Mouse (Mus musculus): ENCODE results near the gene Gm20716. TPM values are rescaled to one million over a fixed set of nuclear protein-coding genes. Genes with fewer than 3 reads are reported as not detected.

Gm20716 gene
- polyA plus RNA-seq, 1 experiment from 2014 or later = 17.1 TPM

DNA sequence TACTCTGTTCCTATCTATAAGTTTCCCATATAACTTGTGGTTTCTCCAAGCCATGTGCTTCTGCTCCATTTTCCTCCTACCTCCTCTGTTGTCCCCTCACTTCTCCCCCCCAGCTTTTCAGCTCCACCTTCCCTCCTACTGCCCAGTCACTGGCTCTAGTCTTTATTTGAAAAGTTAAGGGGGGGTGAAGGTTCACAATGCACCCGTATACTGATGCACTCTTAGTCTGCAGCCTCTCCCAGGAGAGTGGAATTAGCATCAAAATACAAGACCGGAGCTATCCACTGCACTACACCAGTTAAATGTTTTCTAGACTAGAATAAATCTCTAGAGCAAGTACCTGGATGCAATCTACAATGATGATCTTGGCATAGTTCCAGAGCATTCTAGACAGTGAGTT, 34.4 kb downstream of the Gm20716 start:
- Histone ChIP-seq H3K4me1 (replicated peaks; ENCODE audit: control insufficient read depth, insufficient read depth, low read length) (peaks cover 44% of the 10 kb centered on the region), H3K27ac (ENCODE audit: low read depth, low read length) (no peak overlapping the region), H3K4me2 (no peak overlapping the region), H3K4me3 (ENCODE audit: low read depth, low read length) (no peak overlapping the region), H3K9me3 (ENCODE audit: control insufficient read depth, low read length) (no peaks in the 10 kb centered on the region), H3K36me3 (ENCODE audit: control insufficient read depth, insufficient read depth, low read length) (peaks cover 15% of the 10 kb centered on the region; the same call in 1 of the 2 replicates), H3K27me3 (replicated peaks; ENCODE audit: control insufficient read depth, insufficient read depth, low read length) (no peaks in the 10 kb centered on the region), H3K9ac (ENCODE audit: low read depth, low read length) (no peak overlapping the region)
- ATAC-seq (replicated peaks; ENCODE audit: low FRiP score) = no peak
- no peak for DNase-seq (ENCODE audit: low spot score)
- 79% methylated on average over 2 of the region's 2 CpGs for WGBS

DNA sequence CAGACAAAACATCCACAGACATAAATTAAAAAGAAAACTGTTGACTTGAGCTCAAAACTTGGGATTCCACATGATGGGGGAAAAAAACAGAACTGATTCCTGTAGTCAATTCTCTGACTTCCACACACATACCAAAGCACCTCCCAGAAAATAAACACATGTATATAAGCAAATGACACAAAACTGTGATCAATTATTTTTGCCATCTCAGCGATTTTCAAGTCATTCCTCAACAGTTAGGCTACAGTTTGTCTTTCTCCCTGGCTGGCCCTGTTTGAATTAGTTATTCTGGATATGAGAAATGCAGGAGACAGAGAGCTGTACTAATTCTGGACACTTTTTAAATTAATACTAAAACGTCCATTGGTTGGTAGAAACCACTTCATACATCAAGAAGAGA, 36.5 kb downstream of the Gm20716 start:
- Histone ChIP-seq H3K4me1 (replicated peaks; ENCODE audit: control insufficient read depth, insufficient read depth, low read length) (peaks cover 28% of the 10 kb centered on the region), H3K36me3 (ENCODE audit: control insufficient read depth, insufficient read depth, low read length) (peaks cover 10% of the 10 kb centered on the region; the same call in 1 of the 2 replicates), H3K9me3 (ENCODE audit: control insufficient read depth, low read length) (no peaks in the 10 kb centered on the region), H3K4me3 (ENCODE audit: low read depth, low read length) (no peak overlapping the region), H3K4me2 (no peak overlapping the region), H3K27ac (ENCODE audit: low read depth, low read length) (no peak overlapping the region), H3K27me3 (replicated peaks; ENCODE audit: control insufficient read depth, insufficient read depth, low read length) (no peaks in the 10 kb centered on the region), H3K9ac (ENCODE audit: low read depth, low read length) (no peak overlapping the region)
- no peak for ATAC-seq (replicated peaks; ENCODE audit: low FRiP score)
- WGBS = 68% methylated on average over 2 of the region's 2 CpGs
- no peak for DNase-seq (ENCODE audit: low spot score)

DNA sequence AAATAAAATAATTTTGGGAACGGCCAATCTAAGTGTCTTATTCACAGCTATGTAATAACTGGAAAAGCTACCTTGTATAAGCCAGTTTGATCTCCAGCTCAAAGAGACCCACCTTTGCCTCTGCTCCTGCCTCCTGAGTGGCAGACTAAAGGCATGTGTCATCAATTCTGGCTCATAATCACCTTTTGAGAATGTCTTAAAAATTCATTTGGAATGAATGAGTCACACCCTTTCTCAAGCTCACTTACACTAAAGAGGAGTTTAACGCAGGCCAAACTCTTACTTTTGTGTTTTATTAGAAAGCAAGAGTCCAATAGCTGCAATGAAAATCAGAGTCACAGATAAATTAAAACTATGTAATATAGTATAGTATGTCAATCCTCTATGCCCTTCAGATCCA, 38.3 kb downstream of the Gm20716 start:
- H3K27ac ChIP-seq (ENCODE audit: low read depth, low read length) = no peak overlapping the region
- peaks cover 24% of the 10 kb centered on the region for H3K4me1 ChIP-seq (replicated peaks; ENCODE audit: control insufficient read depth, insufficient read depth, low read length)
- H3K36me3 ChIP-seq (ENCODE audit: control insufficient read depth, insufficient read depth, low read length) = peaks cover 12% of the 10 kb centered on the region
- no peak overlapping the region for H3K9ac ChIP-seq (ENCODE audit: low read depth, low read length)
- no peak overlapping the region for H3K4me3 ChIP-seq (ENCODE audit: low read depth, low read length)
- no peak overlapping the region for H3K4me2 ChIP-seq
- 85% methylated on average over 2 of the region's 2 CpGs for WGBS
- no peak for DNase-seq (ENCODE audit: low spot score)
- H3K9me3 ChIP-seq (ENCODE audit: control insufficient read depth, low read length) = no peaks in the 10 kb centered on the region
- ATAC-seq (replicated peaks; ENCODE audit: low FRiP score) = no peak
- no peaks in the 10 kb centered on the region for H3K27me3 ChIP-seq (replicated peaks; ENCODE audit: control insufficient read depth, insufficient read depth, low read length)

DNA sequence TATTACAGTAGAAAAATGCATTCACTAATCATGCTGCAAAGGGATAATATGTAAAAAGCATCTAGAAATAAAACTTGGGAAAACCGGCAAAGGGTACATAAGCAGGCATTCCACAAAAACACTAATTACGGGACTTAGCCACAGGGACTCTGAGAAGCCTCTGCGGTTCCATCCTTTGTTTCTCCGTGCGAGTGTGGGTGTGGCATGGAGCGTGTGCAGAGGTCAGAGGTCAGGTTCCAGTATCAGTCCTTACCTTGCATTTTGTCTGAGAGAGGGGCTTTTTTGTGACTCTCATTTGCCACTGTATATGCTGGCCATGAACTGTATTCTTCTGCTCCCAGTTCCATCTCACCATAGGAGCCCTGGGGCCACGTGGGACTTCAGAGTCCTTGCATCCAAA, 54.2 kb downstream of the Gm20716 start:
- no peak for DNase-seq (ENCODE audit: low spot score)
- ATAC-seq (replicated peaks; ENCODE audit: low FRiP score) = no peak
- H3K9me3 ChIP-seq (ENCODE audit: control insufficient read depth, low read length) = no peaks in the 10 kb centered on the region
- no peak overlapping the region for H3K27ac ChIP-seq (ENCODE audit: low read depth, low read length)
- 70% methylated on average over 7 of the region's 7 CpGs for WGBS
- no peak overlapping the region for H3K4me3 ChIP-seq (ENCODE audit: low read depth, low read length)
- H3K4me2 ChIP-seq = no peak overlapping the region
- no peak overlapping the region for H3K9ac ChIP-seq (ENCODE audit: low read depth, low read length)
- no peaks in the 10 kb centered on the region for H3K27me3 ChIP-seq (replicated peaks; ENCODE audit: control insufficient read depth, insufficient read depth, low read length)
- H3K4me1 ChIP-seq (replicated peaks; ENCODE audit: control insufficient read depth, insufficient read depth, low read length) = 0 out of 2 replicates have a peak, but pooled peaks cover 4% of the 10 kb centered on the region
- H3K36me3 ChIP-seq (ENCODE audit: control insufficient read depth, insufficient read depth, low read length) = peaks cover 8% of the 10 kb centered on the region

DNA sequence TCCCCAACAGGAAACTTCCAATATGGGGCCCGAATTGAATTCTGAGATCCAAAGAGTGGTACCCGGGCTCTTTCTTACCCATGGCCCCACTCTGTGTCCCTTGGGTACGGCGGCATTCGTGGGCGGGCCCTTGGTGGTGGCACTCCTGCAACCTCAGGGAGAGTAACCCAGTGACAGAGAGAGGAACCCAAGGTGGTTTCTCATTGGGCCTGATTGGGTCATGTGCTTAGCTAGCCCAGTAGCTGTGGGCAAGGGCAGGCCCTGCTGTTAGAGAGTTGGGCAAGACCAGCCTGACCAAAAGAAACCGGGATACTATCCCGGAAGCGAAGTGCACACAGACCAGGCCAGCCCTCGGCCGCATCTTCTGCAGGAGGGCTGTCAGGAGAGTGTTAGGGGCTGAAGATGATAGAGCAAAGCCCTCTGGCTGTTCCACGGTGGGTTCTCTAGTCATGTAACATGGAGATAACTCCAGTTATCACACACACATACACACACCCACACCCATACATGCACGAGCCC, 59.9 kb downstream of the Gm20716 start:
- H3K9me3 ChIP-seq (ENCODE audit: control insufficient read depth, low read length) = no peaks in the 10 kb centered on the region

DNA sequence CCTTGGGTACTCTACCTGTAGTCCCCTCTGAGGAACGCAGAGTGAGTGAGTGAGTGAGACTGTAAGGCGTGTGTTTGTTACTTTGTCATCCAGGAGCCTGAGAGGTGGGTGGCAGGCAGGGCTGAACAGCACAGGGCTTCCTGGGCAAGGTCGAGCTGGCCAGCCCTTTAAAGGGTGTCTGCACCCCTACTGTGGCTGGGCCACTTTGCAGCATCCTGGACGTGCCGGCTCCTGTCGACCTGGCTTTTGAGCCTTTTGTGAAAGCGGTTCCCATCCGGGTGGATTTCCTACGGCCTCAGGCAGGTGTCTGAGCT, 60.4 kb downstream of the Gm20716 start:
- Histone ChIP-seq H3K27me3 (replicated peaks; ENCODE audit: control insufficient read depth, insufficient read depth, low read length) (no peaks in the 10 kb centered on the region), H3K9ac (ENCODE audit: low read depth, low read length) (peak overlapping the region; percentile 61), H3K9me3 (ENCODE audit: control insufficient read depth, low read length) (no peaks in the 10 kb centered on the region), H3K4me2 (peak overlapping the region; percentile 69), H3K4me1 (replicated peaks; ENCODE audit: control insufficient read depth, insufficient read depth, low read length) (peaks cover 39% of the 10 kb centered on the region), H3K27ac (ENCODE audit: low read depth, low read length) (peak overlapping the region; percentile 82), H3K36me3 (ENCODE audit: control insufficient read depth, insufficient read depth, low read length) (no peaks in the 10 kb centered on the region), H3K4me3 (ENCODE audit: low read depth, low read length) (peak overlapping the region; percentile 39)
- DNase-seq (ENCODE audit: low spot score) = no peak
- ATAC-seq (replicated peaks; ENCODE audit: low FRiP score) = peak; percentile 10; the same call in 1 of the 2 replicates
- WGBS = 12% methylated on average over 9 of the region's 9 CpGs

More for the DNA sequence above, 59.9 kb downstream of the Gm20716 start:
- no peak for DNase-seq (ENCODE audit: low spot score)
- 3% methylated on average over 13 of the region's 13 CpGs for WGBS
- Histone ChIP-seq H3K4me3 (ENCODE audit: low read depth, low read length) (peak overlapping the region; percentile 39), H3K27me3 (replicated peaks; ENCODE audit: control insufficient read depth, insufficient read depth, low read length) (no peaks in the 10 kb centered on the region), H3K36me3 (ENCODE audit: control insufficient read depth, insufficient read depth, low read length) (no peaks in the 10 kb centered on the region), H3K27ac (ENCODE audit: low read depth, low read length) (peak overlapping the region; percentile 82), H3K9ac (ENCODE audit: low read depth, low read length) (peak overlapping the region; percentile 61), H3K4me2 (peak overlapping the region; percentile 69), H3K4me1 (replicated peaks; ENCODE audit: control insufficient read depth, insufficient read depth, low read length) (peaks cover 39% of the 10 kb centered on the region)
- peak; percentile 94 for ATAC-seq (replicated peaks; ENCODE audit: low FRiP score)

DNA sequence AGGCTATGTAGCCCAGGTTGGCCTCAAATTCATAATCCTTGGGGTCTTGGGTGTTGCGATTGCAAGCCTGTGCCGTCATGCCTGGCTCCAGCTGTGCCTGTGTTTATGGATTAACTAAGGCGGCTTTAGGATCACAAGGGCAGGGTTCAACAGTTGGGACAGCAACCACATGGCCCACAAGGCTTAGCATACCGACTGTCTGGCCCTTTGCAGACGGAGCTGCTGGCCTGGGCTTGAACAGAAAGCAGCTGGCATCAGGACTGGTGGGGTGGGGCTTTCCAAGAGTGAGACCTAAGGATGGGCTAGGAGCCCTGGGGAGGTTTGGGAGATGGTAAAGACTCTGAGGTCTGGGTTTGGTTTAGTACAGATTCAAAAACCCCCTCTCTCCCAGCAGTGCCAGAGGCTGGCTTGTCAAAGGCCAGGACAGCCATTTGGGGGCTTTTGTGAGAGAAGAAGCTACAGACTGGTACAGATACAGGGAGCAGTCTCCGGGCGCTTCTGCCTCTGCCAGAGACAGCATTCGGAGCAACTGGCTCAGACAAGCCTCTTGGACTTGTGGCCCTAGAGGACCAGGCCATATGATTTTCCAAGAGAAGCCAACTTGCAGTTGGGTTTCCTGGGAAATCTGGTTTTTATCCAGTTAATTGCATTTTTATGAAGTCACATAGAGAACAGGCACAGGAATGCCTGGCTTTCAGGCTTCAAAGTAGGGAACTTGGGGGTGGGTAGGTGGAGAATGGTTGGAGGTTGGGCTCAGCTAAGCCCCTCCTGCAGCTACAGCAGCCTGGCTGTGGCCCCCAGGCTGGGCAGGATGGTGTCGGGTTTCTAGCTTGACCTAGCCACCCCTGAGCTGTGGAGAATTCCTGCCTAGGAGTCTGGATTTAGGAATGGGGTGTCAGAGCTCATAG, 61.0 kb downstream of the Gm20716 start:
- H3K4me2 ChIP-seq = peak overlapping the region; percentile 69
- peak; percentile 3; the same call in 1 of the 2 replicates for ATAC-seq (replicated peaks; ENCODE audit: low FRiP score)

DNA sequence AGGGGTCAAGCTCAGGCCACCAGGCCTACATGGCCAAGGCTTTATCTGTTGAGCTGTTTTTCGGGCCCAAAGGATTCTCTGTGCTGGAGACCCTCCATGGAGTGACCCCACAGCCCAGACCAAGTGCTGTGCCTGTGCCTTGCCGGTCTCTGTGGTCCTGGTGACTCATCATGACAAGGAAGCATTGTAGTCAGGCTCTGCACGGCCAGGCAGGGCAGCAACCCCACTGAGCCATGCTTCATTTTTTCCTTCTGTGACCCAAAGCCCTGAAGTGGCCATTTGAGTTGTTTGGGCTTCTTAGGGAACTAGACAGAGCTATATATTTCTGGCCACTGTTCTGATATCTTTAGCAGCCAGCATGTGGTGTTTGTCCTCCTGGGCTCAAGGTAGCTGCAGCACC, 62.4 kb downstream of the Gm20716 start:
- no peaks in the 10 kb centered on the region for H3K9me3 ChIP-seq (ENCODE audit: control insufficient read depth, low read length)
- 56% methylated on average over 3 of the region's 3 CpGs for WGBS
- H3K4me2 ChIP-seq = no peak overlapping the region
- no peak overlapping the region for H3K9ac ChIP-seq (ENCODE audit: low read depth, low read length)
- no peak for ATAC-seq (replicated peaks; ENCODE audit: low FRiP score)
- no peaks in the 10 kb centered on the region for H3K36me3 ChIP-seq (ENCODE audit: control insufficient read depth, insufficient read depth, low read length)
- no peaks in the 10 kb centered on the region for H3K27me3 ChIP-seq (replicated peaks; ENCODE audit: control insufficient read depth, insufficient read depth, low read length)
- H3K4me3 ChIP-seq (ENCODE audit: low read depth, low read length) = no peak overlapping the region
- H3K4me1 ChIP-seq (replicated peaks; ENCODE audit: control insufficient read depth, insufficient read depth, low read length) = peaks cover 39% of the 10 kb centered on the region
- DNase-seq (ENCODE audit: low spot score) = no peak
- peak overlapping the region; percentile 11; the same call in 1 of the 2 replicates for H3K27ac ChIP-seq (ENCODE audit: low read depth, low read length)

More for the DNA sequence above, 61.0 kb downstream of the Gm20716 start:
- H3K27ac ChIP-seq (ENCODE audit: low read depth, low read length) = peak overlapping the region; percentile 82
- peak overlapping the region; percentile 39 for H3K4me3 ChIP-seq (ENCODE audit: low read depth, low read length)
- no peaks in the 10 kb centered on the region for H3K36me3 ChIP-seq (ENCODE audit: control insufficient read depth, insufficient read depth, low read length)
- DNase-seq (ENCODE audit: low spot score) = no peak
- H3K9me3 ChIP-seq (ENCODE audit: control insufficient read depth, low read length) = no peaks in the 10 kb centered on the region
- H3K9ac ChIP-seq (ENCODE audit: low read depth, low read length) = peak overlapping the region; percentile 61
- no peaks in the 10 kb centered on the region for H3K27me3 ChIP-seq (replicated peaks; ENCODE audit: control insufficient read depth, insufficient read depth, low read length)
- WGBS = 53% methylated on average over 9 of the region's 9 CpGs
- peaks cover 39% of the 10 kb centered on the region for H3K4me1 ChIP-seq (replicated peaks; ENCODE audit: control insufficient read depth, insufficient read depth, low read length)
